Mouse (Mus musculus) MEL (cell line): Measurements from ENCODE around the gene Iqgap3. TPM values are rescaled to one million over a fixed set of nuclear protein-coding genes. Genes with fewer than 3 reads are reported as not detected.

Experiments
- DNase-seq: peaks from one replicate; pipeline ENCODE4 v3.0.0; 2011; ENCODE audit warnings: low read depth, low spot score
- H3K27ac ChIP-seq: 2 replicates; pipeline ENCODE4 v1.5.1; 2012; ENCODE audit warnings: low read depth, mild to moderate bottlenecking, control low read depth, low read length, moderate library complexity; ENCODE audit not compliant: control insufficient read depth
- H3K27me3 ChIP-seq, 2 experiments: fragments of 150-350 bp in 1 of 2; sonication (generic) in 1 of 2; 2 replicates each; pipeline ENCODE4 v1.6.1; 2012; ENCODE audit warnings: low read length in 2 of 2, mild to moderate bottlenecking in 2 of 2, improper control_type of control experiment in 1 of 2, moderate library complexity in 1 of 2; ENCODE audit not compliant: insufficient read depth in 2 of 2, control insufficient read depth in 1 of 2
- H3K36me3 ChIP-seq, 2 experiments: 2 replicates each; pipeline ENCODE4 v1.6.1; 2012 to 2014; ENCODE audit warnings: low read length in 2 of 2, improper control_type of control experiment in 1 of 2, inconsistent platforms in 1 of 2, mild to moderate bottlenecking in 1 of 2; ENCODE audit not compliant: insufficient read depth in 2 of 2, control insufficient read depth in 1 of 2
- H3K4me1 ChIP-seq, 2 experiments: fragments of 150-350 bp in 1 of 2; sonication (generic) in 1 of 2; 2 replicates each; pipeline ENCODE4 v1.6.1; 2012; ENCODE audit warnings: low read length in 2 of 2, improper control_type of control experiment in 1 of 2, mild to moderate bottlenecking in 1 of 2; ENCODE audit not compliant: insufficient read depth in 2 of 2, control insufficient read depth in 1 of 2
- H3K4me3 ChIP-seq, 2 experiments: fragments of 150-350 bp in 1 of 2; sonication (generic) in 1 of 2; 2 replicates each; pipeline ENCODE4 v1.5.1; 2012; ENCODE audit warnings: low read depth in 2 of 2, low read length in 2 of 2, mild to moderate bottlenecking in 2 of 2, moderate library complexity in 2 of 2, control low read depth in 1 of 2, improper control_type of control experiment in 1 of 2; ENCODE audit not compliant: control insufficient read depth in 1 of 2, insufficient read depth in 1 of 2
- H3K79me2 ChIP-seq: 2 replicates; pipeline ENCODE4 v1.6.1; 2012; ENCODE audit warnings: mild to moderate bottlenecking, low read length, moderate library complexity; ENCODE audit not compliant: control insufficient read depth, poor library complexity, insufficient read depth
- H3K9ac ChIP-seq: 2 replicates; pipeline ENCODE4 v1.6.1; 2012; ENCODE audit warnings: low read depth, mild to moderate bottlenecking, control low read depth, low read length, moderate library complexity; ENCODE audit not compliant: control insufficient read depth, poor library complexity, severe bottlenecking
- H3K9me3 ChIP-seq: fragments of 150-350 bp; sonication (generic); replicated peaks from 2 replicates; pipeline ENCODE4 v1.6.1; 2012; ENCODE audit warnings: mild to moderate bottlenecking, low read length, improper control_type of control experiment, moderate library complexity; ENCODE audit not compliant: insufficient read depth
- CHD1 ChIP-seq: IDR thresholded peaks from 2 replicates; pipeline ENCODE4 v1.6.1; 2012; ENCODE audit warnings: low read depth, mild to moderate bottlenecking, inconsistent platforms, low read length, improper control_type of control experiment
- CHD2 ChIP-seq: IDR thresholded peaks from 2 replicates; pipeline ENCODE4 v1.6.1; 2011; ENCODE audit warnings: low read length, improper control_type of control experiment
- CTCF ChIP-seq, 3 experiments: IDR thresholded peaks in 2 of 3; conservative IDR thresholded peaks in 1 of 3; 2 replicates each; pipeline ENCODE4 v1.5.1; 2011 to 2012; ENCODE audit warnings: low read length in 3 of 3, low read depth in 2 of 3, mild to moderate bottlenecking in 2 of 3, improper control_type of control experiment in 1 of 3, inconsistent platforms in 1 of 3, mixed read lengths in 1 of 3, moderate library complexity in 1 of 3; ENCODE audit not compliant: control insufficient read depth in 1 of 3, insufficient read depth in 1 of 3, poor library complexity in 1 of 3, severe bottlenecking in 1 of 3
- EP300 ChIP-seq, 2 experiments: IDR thresholded peaks; 2 replicates each; pipeline ENCODE4 v1.6.1; 2011; ENCODE audit warnings: improper control_type of control experiment in 2 of 2, low read length in 2 of 2, low read depth in 1 of 2, mild to moderate bottlenecking in 1 of 2
- GABPA ChIP-seq: IDR thresholded peaks from 2 replicates; pipeline ENCODE4 v1.6.1; 2012; ENCODE audit warnings: low read depth, mild to moderate bottlenecking, inconsistent platforms, low read length, improper control_type of control experiment, moderate library complexity
- GATA1 ChIP-seq: IDR thresholded peaks from 2 replicates; pipeline ENCODE4 v1.6.1; 2011; ENCODE audit warnings: low read depth, low read length, improper control_type of control experiment
- JUND ChIP-seq: IDR thresholded peaks from 2 replicates; pipeline ENCODE4 v1.6.1; 2011; ENCODE audit warnings: low read depth, mild to moderate bottlenecking, improper control_type of control experiment, low read length
- MAX ChIP-seq: IDR thresholded peaks from 2 replicates; pipeline ENCODE4 v1.6.1; 2011; ENCODE audit warnings: low read length, improper control_type of control experiment
- MAZ ChIP-seq: IDR thresholded peaks from 2 replicates; pipeline ENCODE4 v1.6.1; 2012; ENCODE audit warnings: low read depth, mild to moderate bottlenecking, inconsistent platforms, low read length, improper control_type of control experiment
- MEF2A ChIP-seq: IDR thresholded peaks from 2 replicates; pipeline ENCODE4 v1.6.1; 2014; ENCODE audit warnings: low read depth, mild to moderate bottlenecking, inconsistent platforms, low read length, improper control_type of control experiment; ENCODE audit not compliant: poor library complexity, insufficient replicate concordance, severe bottlenecking; ENCODE audit errors: extremely low read depth
- MYB ChIP-seq: IDR thresholded peaks from 2 replicates; pipeline ENCODE4 v1.6.1; 2011; ENCODE audit warnings: mild to moderate bottlenecking, low read depth, low read length, improper control_type of control experiment
- MYC ChIP-seq: IDR thresholded peaks from 2 replicates; pipeline ENCODE4 v1.6.1; 2011; ENCODE audit warnings: low read depth, mild to moderate bottlenecking, low read length, improper control_type of control experiment, moderate library complexity
- NRF1 ChIP-seq: IDR thresholded peaks from 2 replicates; pipeline ENCODE4 v1.6.1; 2014; ENCODE audit warnings: low read depth, mild to moderate bottlenecking, inconsistent platforms, low read length, improper control_type of control experiment, moderate library complexity; ENCODE audit not compliant: poor library complexity, insufficient read depth, severe bottlenecking
- POLR2A ChIP-seq, 2 experiments: IDR thresholded peaks; 2 replicates each; pipeline ENCODE4 v1.6.1; 2011 to 2012; ENCODE audit warnings: low read length in 2 of 2, mild to moderate bottlenecking in 2 of 2, control low read depth in 1 of 2, improper control_type of control experiment in 1 of 2, low read depth in 1 of 2, moderate library complexity in 1 of 2; ENCODE audit not compliant: control insufficient read depth in 1 of 2, insufficient read depth in 1 of 2, poor library complexity in 1 of 2
- POLR2AphosphoS2 ChIP-seq: IDR thresholded peaks from 2 replicates; pipeline ENCODE4 v1.6.1; 2011; ENCODE audit warnings: low read length, improper control_type of control experiment
- POLR2AphosphoS5 ChIP-seq: IDR thresholded peaks from 2 replicates; pipeline ENCODE4 v1.6.1; 2012; ENCODE audit warnings: low read depth, borderline replicate concordance, mild to moderate bottlenecking, inconsistent platforms, low read length, moderate library complexity, mixed read lengths
- SIN3A ChIP-seq: IDR thresholded peaks from 2 replicates; pipeline ENCODE4 v1.6.1; 2012; ENCODE audit warnings: low read length, improper control_type of control experiment, inconsistent platforms
- SMC3 ChIP-seq: IDR thresholded peaks from 2 replicates; pipeline ENCODE4 v1.6.1; 2011; ENCODE audit warnings: low read depth, low read length, improper control_type of control experiment
- TAL1 ChIP-seq: IDR thresholded peaks from 2 replicates; pipeline ENCODE4 v1.6.1; 2012; ENCODE audit warnings: mild to moderate bottlenecking, inconsistent platforms, low read length, moderate library complexity, mixed read lengths
- TBP ChIP-seq: IDR thresholded peaks from 2 replicates; pipeline ENCODE4 v1.8.0; 2011; ENCODE audit warnings: low read depth, low read length, improper control_type of control experiment
- TCF12 ChIP-seq: IDR thresholded peaks from 2 replicates; pipeline ENCODE4 v1.6.1; 2014; ENCODE audit warnings: low read depth, mild to moderate bottlenecking, inconsistent platforms, low read length, improper control_type of control experiment, moderate library complexity
- UBTF ChIP-seq: IDR thresholded peaks from 2 replicates; pipeline ENCODE4 v1.6.1; 2012; ENCODE audit warnings: low read depth, mild to moderate bottlenecking, inconsistent platforms, low read length, improper control_type of control experiment, moderate library complexity, borderline replicate concordance; ENCODE audit not compliant: insufficient read depth
- USF1 ChIP-seq: IDR thresholded peaks from 2 replicates; pipeline ENCODE4 v1.6.1; 2014; ENCODE audit warnings: low read depth, mild to moderate bottlenecking, inconsistent platforms, low read length, improper control_type of control experiment, moderate library complexity
- USF2 ChIP-seq, 2 experiments: IDR thresholded peaks; 2 replicates each; pipeline ENCODE4 v1.6.1; 2011 to 2012; ENCODE audit warnings: improper control_type of control experiment in 2 of 2, low read length in 2 of 2, borderline replicate concordance in 1 of 2, inconsistent platforms in 1 of 2, low read depth in 1 of 2, mild to moderate bottlenecking in 1 of 2; ENCODE audit not compliant: insufficient read depth in 1 of 2
- ZC3H11A ChIP-seq: IDR thresholded peaks from 2 replicates; pipeline ENCODE4 v1.6.1; 2012; ENCODE audit warnings: low read depth, mild to moderate bottlenecking, inconsistent platforms, low read length, improper control_type of control experiment
- ZKSCAN1 ChIP-seq: IDR thresholded peaks from 2 replicates; pipeline ENCODE4 v1.6.1; 2012; ENCODE audit warnings: low read depth, mild to moderate bottlenecking, inconsistent platforms, low read length, improper control_type of control experiment, moderate library complexity
- ZNF384 ChIP-seq: IDR thresholded peaks from 2 replicates; pipeline ENCODE4 v1.6.1; 2012; ENCODE audit warnings: low read depth, mild to moderate bottlenecking, inconsistent platforms, low read length, improper control_type of control experiment
- polyA plus RNA-seq, 2 experiments: library from polyadenylated mRNA; stranded (reverse) in 1 of 2; unstranded in 1 of 2; fragments of >175 nt in 1 of 2; fragments of >200 nt in 1 of 2; gene quantifications; 2 replicates each; pipeline versions ENCODE4 v1.2.1 to v1.2.4; 2012; ENCODE audit warnings: low replicate concordance in 2 of 2, low read depth in 1 of 2; ENCODE audit not compliant: insufficient read length in 2 of 2, insufficient read depth in 1 of 2, missing spikeins in 1 of 2
- total RNA-seq: library from RNA; depleted of rRNA; stranded (reverse); fragments of 300-350 nt; gene quantifications from 2 replicates; pipeline ENCODE4 v1.2.3, GENCODE M21; 2012

Gene Iqgap3
- total and polyA plus RNA-seq, 3 experiments, result 21.1 to 42.5 TPM; not detected in 1

- peak overlapping the region; percentile 96 for H3K27ac ChIP-seq
- H3K27me3 ChIP-seq, result no peaks in the 10 kb centered on the region
- peaks cover 66% of the 10 kb centered on the region for H3K79me2 ChIP-seq
- peak; percentile 74 for DNase-seq
- peak overlapping the region; percentile 92 for H3K9ac ChIP-seq
- no peaks in the 10 kb centered on the region for H3K9me3 ChIP-seq
- H3K4me3 ChIP-seq, result peak overlapping the region; percentile 86 to 87
- H3K36me3 ChIP-seq, result peaks cover 0 to 51% of the 10 kb centered on the region in 2 experiments; a peak in 2 of 4 replicates
- peaks cover 28 to 61% of the 10 kb centered on the region in 2 experiments for H3K4me1 ChIP-seq
- TF ChIP-seq POLR2A (IDR thresholded peaks at IDR 0.05; ENCODE audit: control insufficient read depth in 1 of 2, insufficient read depth in 1 of 2, low read depth in 1 of 2, low read length in 2 of 2, poor library complexity in 1 of 2), result peak in 1 of 2 experiments; percentile 57; a peak in 2 of 4 replicates
- peak; percentile 58; the same call in 1 of the 2 replicates for TF ChIP-seq CHD1
- no peak for TF ChIP-seq MEF2A
- 0 out of 2 replicates have a peak, but pooled peaks have one; percentile 48 for TF ChIP-seq TBP
- no peak; the same call in 1 of the 2 replicates for TF ChIP-seq MAX
- no peak for TF ChIP-seq ZKSCAN1
- no peak for TF ChIP-seq NRF1
- TF ChIP-seq MYC, result peak; percentile 73; the same call in 1 of the 2 replicates
- TF ChIP-seq, all 39 proteins: peak for 4
Observed at GRCm38 (mm10) chr3:88142916-88143771, 61.4 kb downstream of the Iqgap3 start.

DNA sequence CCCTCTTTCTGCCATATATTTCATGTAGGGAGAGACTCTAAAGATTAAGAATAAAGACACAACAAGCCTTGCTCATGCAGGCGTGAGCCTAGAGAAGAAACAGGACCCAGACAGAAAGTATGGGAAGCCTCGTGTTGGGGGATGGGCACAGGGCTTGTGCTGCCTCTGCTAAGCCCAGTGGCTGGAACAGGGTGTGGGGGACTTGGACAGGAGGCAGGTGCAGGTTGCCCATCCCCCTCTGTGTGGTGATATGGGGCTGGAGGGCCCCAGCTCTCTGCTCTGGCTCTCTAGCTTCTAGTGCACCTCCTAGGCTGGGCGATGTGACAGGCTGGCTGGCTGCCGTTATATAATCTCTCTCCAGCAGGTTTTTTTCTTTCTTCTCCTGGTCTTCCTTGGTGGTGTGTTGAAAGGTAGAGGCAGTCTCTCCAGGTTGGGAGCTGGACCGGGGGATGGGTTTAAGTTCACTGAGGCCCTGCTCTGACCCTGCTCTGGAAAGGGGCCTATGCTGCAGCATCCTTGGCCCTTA, 62.3 kb downstream of the Iqgap3 start:
- peak; percentile 64 for DNase-seq
- H3K9ac ChIP-seq, result peak overlapping the region; percentile 92
- peaks cover 0 to 58% of the 10 kb centered on the region in 2 experiments; a peak in 2 of 4 replicates for H3K36me3 ChIP-seq
- peak overlapping the region; percentile 86 to 87 for H3K4me3 ChIP-seq
- peak overlapping the region; percentile 96 for H3K27ac ChIP-seq
- H3K9me3 ChIP-seq, result no peaks in the 10 kb centered on the region
- H3K79me2 ChIP-seq, result peaks cover 68% of the 10 kb centered on the region
- no peaks in the 10 kb centered on the region for H3K27me3 ChIP-seq
- H3K4me1 ChIP-seq, result peaks cover 36 to 70% of the 10 kb centered on the region in 2 experiments
- TF ChIP-seq TCF12 (no peak), CTCF (IDR thresholded peaks at IDR 0.05 in 2 of 3, conservative IDR thresholded peaks at IDR 0.05 in 1 of 3; ENCODE audit: control insufficient read depth in 1 of 3, insufficient read depth in 1 of 3, low read depth in 2 of 3, low read length in 3 of 3, poor library complexity in 1 of 3, severe bottlenecking in 1 of 3) (no peak), SIN3A (peak; percentile 36), USF2 (IDR thresholded peaks at IDR 0.05; ENCODE audit: borderline replicate concordance in 1 of 2, insufficient read depth in 1 of 2, low read depth in 1 of 2, low read length in 2 of 2) (no peak), POLR2AphosphoS5 (no peak), POLR2AphosphoS2 (no peak), CHD2 (peak; percentile 60), TAL1 (peak; percentile 9; the same call in 1 of the 2 replicates), MEF2A (no peak), ZC3H11A (no peak), USF1 (no peak), ZNF384 (0 out of 2 replicates have a peak, but pooled peaks have one; percentile 35), MAX (no peak), UBTF (no peak), EP300 (IDR thresholded peaks at IDR 0.05; ENCODE audit: low read depth in 1 of 2, low read length in 2 of 2) (peak; percentile 11 to 53; a peak in 1 of 4 replicates), SMC3 (no peak), MAZ (no peak), POLR2A (IDR thresholded peaks at IDR 0.05; ENCODE audit: control insufficient read depth in 1 of 2, insufficient read depth in 1 of 2, low read depth in 1 of 2, low read length in 2 of 2, poor library complexity in 1 of 2) (no peak), JUND (no peak), GATA1 (0 out of 2 replicates have a peak, but pooled peaks have one; percentile 23), GABPA (no peak), MYB (no peak), ZKSCAN1 (no peak)
